Mouse (Mus musculus): ENCODE measurements around the gene Prkcg. TPM values are rescaled to one million over a fixed set of nuclear protein-coding genes. Genes with fewer than 3 reads are reported as not detected.

Prkcg gene
- 1.5 and 2.0 TPM in 2 replicates for polyA plus RNA-seq (2015; fragmentation: Nextera tagmentation; extraction: Ambion mirVana)

- WGBS: 2% methylated on average over 30 of the region's 30 CpGs
- peaks cover 39% of the 10 kb centered on the region for H3K4me1 ChIP-seq
- peak within 1 kb of the TSS; percentile 86 for H3K9ac ChIP-seq (replicated peaks)
- peak within 1 kb of the TSS; percentile 68 for H3K4me2 ChIP-seq (replicated peaks)
- H3K9me3 ChIP-seq: no peaks in the 10 kb centered on the region
- ATAC-seq (replicated peaks): peak; percentile 51
- H3K27me3 ChIP-seq: no peaks in the 10 kb centered on the region
- peak within 1 kb of the TSS; percentile 85 for H3K27ac ChIP-seq (replicated peaks)
- H3K36me3 ChIP-seq: peaks cover 4% of the 10 kb centered on the region
- peak within 1 kb of the TSS; percentile 66 for H3K4me3 ChIP-seq
Observed at GRCm38 (mm10) chr7:3288976-3289970, at the start of gene Prkcg, which contains the start of gene Myadm. Gene Prkcg, plus strand, starts transcription at chr7:3289179. Gene Myadm, plus strand, starts transcription at chr7:3289080.

GRCm38 (mm10) chr7:3239193-3239592 is 49.8 kb upstream of the Prkcg start:
- no peak overlapping the region for H3K4me2 ChIP-seq (replicated peaks)
- no peak overlapping the region for H3K4me3 ChIP-seq
- no peak overlapping the region for H3K9ac ChIP-seq (replicated peaks)
- WGBS: 84% methylated on average over 2 of the region's 2 CpGs
- no peak overlapping the region for H3K27ac ChIP-seq (replicated peaks)
- no peaks in the 10 kb centered on the region for H3K4me1 ChIP-seq
- H3K27me3 ChIP-seq: no peaks in the 10 kb centered on the region
- ATAC-seq (replicated peaks): no peak
- H3K36me3 ChIP-seq: no peaks in the 10 kb centered on the region
- H3K9me3 ChIP-seq: no peaks in the 10 kb centered on the region

GRCm38 (mm10) chr7:3260701-3261100 is 28.3 kb upstream of the Prkcg start:
- H3K36me3 ChIP-seq: no peaks in the 10 kb centered on the region
- H3K4me1 ChIP-seq: no peaks in the 10 kb centered on the region
- H3K4me3 ChIP-seq: no peak overlapping the region
- H3K27ac ChIP-seq (replicated peaks): no peak overlapping the region
- H3K4me2 ChIP-seq (replicated peaks): no peak overlapping the region
- no peak overlapping the region for H3K9ac ChIP-seq (replicated peaks)
- WGBS: 55% methylated on average over 3 of the region's 3 CpGs
- ATAC-seq (replicated peaks): no peak
- H3K9me3 ChIP-seq: no peaks in the 10 kb centered on the region
- H3K27me3 ChIP-seq: no peaks in the 10 kb centered on the region

- no peak overlapping the region for H3K9ac ChIP-seq (replicated peaks)
- no peak overlapping the region for H3K4me2 ChIP-seq (replicated peaks)
- no peaks in the 10 kb centered on the region for H3K27me3 ChIP-seq
- no peaks in the 10 kb centered on the region for H3K9me3 ChIP-seq
- WGBS: 65% methylated on average over 4 of the region's 4 CpGs
- no peak overlapping the region for H3K4me3 ChIP-seq
- no peak for ATAC-seq (replicated peaks)
- no peaks in the 10 kb centered on the region for H3K4me1 ChIP-seq
- H3K27ac ChIP-seq (replicated peaks): no peak overlapping the region
- H3K36me3 ChIP-seq: no peaks in the 10 kb centered on the region
Observed at GRCm38 (mm10) chr7:3261446-3261845, 27.5 kb upstream of the Prkcg start.

- H3K27ac ChIP-seq (replicated peaks): no peak overlapping the region
- no peak overlapping the region for H3K4me2 ChIP-seq (replicated peaks)
- no peak overlapping the region for H3K4me3 ChIP-seq
- H3K9me3 ChIP-seq: no peaks in the 10 kb centered on the region
- no peak overlapping the region for H3K9ac ChIP-seq (replicated peaks)
- ATAC-seq (replicated peaks): no peak
- H3K27me3 ChIP-seq: no peaks in the 10 kb centered on the region
- H3K36me3 ChIP-seq: no peaks in the 10 kb centered on the region
- 37% methylated on average over 2 of the region's 2 CpGs for WGBS
- no peaks in the 10 kb centered on the region for H3K4me1 ChIP-seq
Observed at GRCm38 (mm10) chr7:3262789-3263188, 26.2 kb upstream of the Prkcg start.

GRCm38 (mm10) chr7:3264390-3265022 is 24.5 kb upstream of the Prkcg start:
- no peak overlapping the region for H3K27ac ChIP-seq (replicated peaks)
- H3K9me3 ChIP-seq: no peaks in the 10 kb centered on the region
- 45% methylated on average over 22 of the region's 22 CpGs for WGBS
- H3K4me2 ChIP-seq (replicated peaks): no peak overlapping the region
- ATAC-seq (replicated peaks): no peak
- H3K4me1 ChIP-seq: no peaks in the 10 kb centered on the region
- no peak overlapping the region for H3K9ac ChIP-seq (replicated peaks)
- no peaks in the 10 kb centered on the region for H3K27me3 ChIP-seq
- no peak overlapping the region for H3K4me3 ChIP-seq
- H3K36me3 ChIP-seq: no peaks in the 10 kb centered on the region

- Histone ChIP-seq H3K9me3 (no peaks in the 10 kb centered on the region), H3K36me3 (no peaks in the 10 kb centered on the region), H3K27me3 (no peaks in the 10 kb centered on the region), H3K27ac (replicated peaks) (no peak overlapping the region), H3K4me2 (replicated peaks) (no peak overlapping the region), H3K9ac (replicated peaks) (no peak overlapping the region), H3K4me1 (no peaks in the 10 kb centered on the region), H3K4me3 (no peak overlapping the region)
- no peak for ATAC-seq (replicated peaks)
- 69% methylated on average over 6 of the region's 6 CpGs for WGBS
Observed at GRCm38 (mm10) chr7:3265311-3265710, 23.7 kb upstream of the Prkcg start.

DNA sequence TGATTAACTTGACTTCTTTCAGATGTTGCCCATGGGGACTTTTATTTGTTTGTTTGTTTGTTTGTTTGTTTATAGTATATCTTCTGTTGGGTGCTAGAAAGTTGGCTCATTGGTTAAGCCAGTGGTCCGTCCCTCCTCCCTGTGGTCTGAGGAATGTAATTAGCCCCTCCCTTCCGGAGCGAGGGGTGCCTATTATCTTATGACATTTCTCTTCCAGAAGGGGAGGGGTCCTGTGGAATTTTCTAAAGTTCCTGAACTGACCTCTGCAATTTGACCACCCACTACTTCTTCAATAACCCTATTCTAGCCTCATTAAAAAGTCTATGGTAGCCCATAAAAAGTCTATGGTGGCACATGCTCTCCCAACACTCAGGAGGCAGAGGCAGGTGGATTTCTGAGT is 21.7 kb upstream of the Prkcg start:
- H3K27me3 ChIP-seq: no peaks in the 10 kb centered on the region
- no peak overlapping the region for H3K27ac ChIP-seq (replicated peaks)
- no peaks in the 10 kb centered on the region for H3K9me3 ChIP-seq
- no peak for ATAC-seq (replicated peaks)
- H3K4me1 ChIP-seq: no peaks in the 10 kb centered on the region
- no peaks in the 10 kb centered on the region for H3K36me3 ChIP-seq
- no peak overlapping the region for H3K9ac ChIP-seq (replicated peaks)
- H3K4me3 ChIP-seq: no peak overlapping the region
- WGBS: 77% methylated on average over 3 of the region's 3 CpGs
- H3K4me2 ChIP-seq (replicated peaks): no peak overlapping the region

GRCm38 (mm10) chr7:3267888-3268287 is 21.1 kb upstream of the Prkcg start:
- WGBS: 73% methylated on average over 8 of the region's 8 CpGs
- no peak for ATAC-seq (replicated peaks)
- H3K4me2 ChIP-seq (replicated peaks): no peak overlapping the region

GRCm38 (mm10) chr7:3268291-3268690 is 20.7 kb upstream of the Prkcg start:
- H3K36me3 ChIP-seq: no peaks in the 10 kb centered on the region
- H3K4me3 ChIP-seq: no peak overlapping the region
- 19% methylated on average over 3 of the region's 3 CpGs for WGBS
- ATAC-seq (replicated peaks): no peak
- no peak overlapping the region for H3K4me2 ChIP-seq (replicated peaks)
- no peak overlapping the region for H3K27ac ChIP-seq (replicated peaks)
- H3K9me3 ChIP-seq: no peaks in the 10 kb centered on the region
- no peaks in the 10 kb centered on the region for H3K27me3 ChIP-seq
- H3K4me1 ChIP-seq: no peaks in the 10 kb centered on the region
- no peak overlapping the region for H3K9ac ChIP-seq (replicated peaks)

More at GRCm38 (mm10) chr7:3267888-3268287, 21.1 kb upstream of the Prkcg start:
- Histone ChIP-seq H3K4me1 (no peaks in the 10 kb centered on the region), H3K27me3 (no peaks in the 10 kb centered on the region), H3K9me3 (no peaks in the 10 kb centered on the region), H3K4me3 (no peak overlapping the region), H3K9ac (replicated peaks) (no peak overlapping the region), H3K36me3 (no peaks in the 10 kb centered on the region), H3K27ac (replicated peaks) (no peak overlapping the region)

- no peaks in the 10 kb centered on the region for H3K9me3 ChIP-seq
- no peaks in the 10 kb centered on the region for H3K27me3 ChIP-seq
- WGBS: 89% methylated on average over 9 of the region's 9 CpGs
- no peak for ATAC-seq (replicated peaks)
- no peaks in the 10 kb centered on the region for H3K4me1 ChIP-seq
- no peaks in the 10 kb centered on the region for H3K36me3 ChIP-seq
- H3K27ac ChIP-seq (replicated peaks): no peak overlapping the region
- no peak overlapping the region for H3K9ac ChIP-seq (replicated peaks)
- no peak overlapping the region for H3K4me3 ChIP-seq
- H3K4me2 ChIP-seq (replicated peaks): no peak overlapping the region
Observed at GRCm38 (mm10) chr7:3272206-3272605, 16.8 kb upstream of the Prkcg start.

DNA sequence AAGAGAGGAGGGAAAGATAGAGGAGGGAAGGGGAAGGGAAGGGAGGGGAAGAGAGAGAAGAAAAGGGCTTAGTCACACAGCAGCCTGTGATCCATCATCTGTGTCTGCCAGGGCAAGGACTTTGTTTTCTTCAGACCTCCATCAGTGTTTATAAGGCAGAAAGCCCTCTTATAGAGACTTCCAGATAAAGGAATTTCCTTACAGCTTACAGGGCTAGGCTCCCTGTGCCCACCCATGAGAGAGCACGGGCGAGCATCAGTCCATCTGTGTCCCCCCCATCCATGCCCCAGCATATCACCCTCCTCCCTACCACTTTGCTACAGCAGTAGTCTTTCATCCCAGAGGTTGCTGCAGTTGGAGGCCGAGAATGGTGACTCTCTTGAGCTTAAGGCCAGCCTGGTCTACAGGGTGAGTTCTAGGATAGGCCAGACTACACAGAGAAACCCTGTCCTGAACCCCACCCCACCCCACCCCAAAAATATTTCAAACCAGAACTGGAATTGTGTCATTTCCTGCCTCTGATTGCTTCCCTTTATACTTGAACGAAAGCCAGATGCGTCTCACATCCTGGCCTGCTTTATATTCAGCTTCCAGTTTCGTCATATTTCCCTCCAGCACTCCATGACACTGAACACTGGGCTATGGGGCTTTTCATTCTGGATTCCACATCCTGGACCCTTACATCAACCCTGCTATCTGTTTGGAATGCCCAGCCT is 13.4 kb upstream of the Prkcg start:
- WGBS: 76% methylated on average over 6 of the region's 6 CpGs
- H3K27me3 ChIP-seq: no peaks in the 10 kb centered on the region
- ATAC-seq (replicated peaks): no peak
- no peak overlapping the region for H3K4me3 ChIP-seq
- H3K4me1 ChIP-seq: no peaks in the 10 kb centered on the region
- no peak overlapping the region for H3K4me2 ChIP-seq (replicated peaks)
- H3K9me3 ChIP-seq: no peaks in the 10 kb centered on the region
- no peaks in the 10 kb centered on the region for H3K36me3 ChIP-seq
- H3K9ac ChIP-seq (replicated peaks): no peak overlapping the region
- no peak overlapping the region for H3K27ac ChIP-seq (replicated peaks)
